Mouse (Mus musculus): Measurements from ENCODE around the gene Echs1.

- no peak for TF ChIP-seq POLR2A (IDR thresholded peaks at IDR 0.05; ENCODE audit: control insufficient read depth, low read depth, low read length)
- TF ChIP-seq CTCF (IDR thresholded peaks at IDR 0.05; ENCODE audit: control insufficient read depth, insufficient read depth, insufficient replicate concordance, low read depth, low read length) = no peak
Measured at GRCm38 (mm10) chr7:140104009-140104408, 12.3 kb downstream of the Echs1 start.
